Mouse (Mus musculus) megakaryocyte, adult 5-6 weeks (primary cell): Measurements from ENCODE around the gene Asgr1. TPM values are rescaled to one million over a fixed set of nuclear protein-coding genes. Genes with fewer than 3 reads are reported as not detected.
A peak's percentile ranks its signal among the peaks of the same experiment; 100 is the strongest.
"Not testable (repeated sequence)": the region's sequence is repeated elsewhere in the genome, so short reads cannot be mapped to it uniquely, and the experiment has no call there.

ENCODE experiments used
- ATAC-seq: 2 replicates; pipeline ENCODE4 v1.8.0; 2016; ENCODE audit warnings: mild to moderate bottlenecking, inconsistent platforms; ENCODE audit not compliant: poor library complexity, severe bottlenecking
- total RNA-seq, 2 experiments: library from RNA; stranded (forward) in 1 of 2; stranded (reverse) in 1 of 2; fragments of 153-499, 151-499 nt in 1 of 2; fragments of 221-1000, 200-1000 nt in 1 of 2; gene quantifications; 2 replicates each; pipeline versions ENCODE4 v1.2.3 to v1.2.4; 2015 to 2017

The Asgr1 gene
- total RNA-seq (2015) (not detected in 2 replicates), total RNA-seq (2017) (not detected in 2 replicates)

GRCm38 (mm10) chr11:70053898-70054570 is at the start of gene Asgr1:
Gene Asgr1 (plus strand): TSS chr11:70054085.
- ATAC-seq: no peak

GRCm38 (mm10) chr11:70005521-70005920 is 48.4 kb upstream of the Asgr1 start:
- ATAC-seq: no peak; the same call in 1 of the 2 replicates

GRCm38 (mm10) chr11:70010033-70010432 is 43.9 kb upstream of the Asgr1 start:
- no peak for ATAC-seq

GRCm38 (mm10) chr11:70010548-70010947 is 43.3 kb upstream of the Asgr1 start:
- no peak for ATAC-seq

GRCm38 (mm10) chr11:70010961-70011360 is 42.9 kb upstream of the Asgr1 start:
- no peak for ATAC-seq

- no peak for ATAC-seq
Measured at GRCm38 (mm10) chr11:70012931-70013330, 41.0 kb upstream of the Asgr1 start.

- no peak for ATAC-seq
Measured at GRCm38 (mm10) chr11:70013408-70013807, 40.5 kb upstream of the Asgr1 start.

- no peak for ATAC-seq
Measured at GRCm38 (mm10) chr11:70014051-70014450, 39.8 kb upstream of the Asgr1 start.

- peak; percentile 98 for ATAC-seq
Measured at GRCm38 (mm10) chr11:70014880-70015558, 38.9 kb upstream of the Asgr1 start, which contains the start of gene Acadvl. Gene Acadvl (minus strand): TSS chr11:70015411.

GRCm38 (mm10) chr11:70015677-70016076 is 38.2 kb upstream of the Asgr1 start:
- ATAC-seq: no peak

- ATAC-seq: not testable (repeated sequence)
Measured at GRCm38 (mm10) chr11:70016177-70016576, 37.7 kb upstream of the Asgr1 start.

GRCm38 (mm10) chr11:70016669-70017068 is 37.2 kb upstream of the Asgr1 start, which contains the start of gene Dlg4:
Gene Dlg4 (plus strand): TSS chr11:70016942.
- no peak for ATAC-seq

GRCm38 (mm10) chr11:70017199-70017767 is 36.6 kb upstream of the Asgr1 start:
- no peak for ATAC-seq

- no peak for ATAC-seq
Measured at GRCm38 (mm10) chr11:70018131-70018990, 35.5 kb upstream of the Asgr1 start.

- ATAC-seq: no peak
Measured at GRCm38 (mm10) chr11:70019495-70020021, 34.3 kb upstream of the Asgr1 start.

GRCm38 (mm10) chr11:70020022-70020631 is 33.8 kb upstream of the Asgr1 start:
- no peak for ATAC-seq

GRCm38 (mm10) chr11:70020731-70021263 is 33.1 kb upstream of the Asgr1 start:
- ATAC-seq: peak; percentile 86

GRCm38 (mm10) chr11:70021264-70022132 is 32.4 kb upstream of the Asgr1 start:
- peak; percentile 86 for ATAC-seq
